Mouse (Mus musculus): ENCODE measurements around the gene Zfp799. TPM values are rescaled to one million over a fixed set of nuclear protein-coding genes. Genes with fewer than 3 reads are reported as not detected.
A peak's percentile ranks its signal among the peaks of the same experiment; 100 is the strongest.
"Not testable (repeated sequence)": the region's sequence is repeated elsewhere in the genome, so short reads cannot be mapped to it uniquely, and the experiment has no call there.

Gene Zfp799
- polyA plus RNA-seq, 1 experiment from 2014 or later, result 5.1 TPM

GRCm38 (mm10) chr17:32871483-32871882 lies 41.4 kb upstream of the Zfp799 start:
- Histone ChIP-seq H3K9me3 (ENCODE audit: control insufficient read depth, low read length) (no peaks in the 10 kb centered on the region), H3K27ac (replicated peaks) (no peak overlapping the region), H3K4me3 (ENCODE audit: low read depth, low read length) (no peak overlapping the region), H3K9ac (ENCODE audit: low read length) (no peak overlapping the region), H3K36me3 (ENCODE audit: control insufficient read depth, insufficient read depth, low read length) (no peaks in the 10 kb centered on the region), H3K27me3 (ENCODE audit: control insufficient read depth, insufficient read depth, low read length) (no peaks in the 10 kb centered on the region), H3K4me2 (replicated peaks; ENCODE audit: low read depth) (no peak overlapping the region), H3K4me1 (replicated peaks; ENCODE audit: control insufficient read depth, insufficient read depth) (no peaks in the 10 kb centered on the region)
- WGBS, result 91% methylated on average over 1 of the region's 1 CpGs
- ATAC-seq (ENCODE audit: low FRiP score, low TSS enrichment) (no peak), DNase-seq (ENCODE audit: low spot score) (no peak)
- TF ChIP-seq CTCF (IDR thresholded peaks at IDR 0.05; ENCODE audit: low read depth), result no peak
- TF ChIP-seq EP300 (optimal IDR thresholded peaks at IDR 0.05), result no peak

- H3K4me1 ChIP-seq (replicated peaks; ENCODE audit: control insufficient read depth, insufficient read depth); H3K9me3 ChIP-seq (ENCODE audit: control insufficient read depth, low read length); ATAC-seq (ENCODE audit: low FRiP score, low TSS enrichment): not testable (repeated sequence)
Measured at GRCm38 (mm10) chr17:32867266-32867665, 37.2 kb upstream of the Zfp799 start.

GRCm38 (mm10) chr17:32856713-32857112 lies 26.7 kb upstream of the Zfp799 start:
- not testable (repeated sequence) for DNase-seq (ENCODE audit: low spot score); H3K4me3 ChIP-seq (ENCODE audit: low read depth, low read length); H3K4me1 ChIP-seq (replicated peaks; ENCODE audit: control insufficient read depth, insufficient read depth); H3K9me3 ChIP-seq (ENCODE audit: control insufficient read depth, low read length); H3K4me2 ChIP-seq (replicated peaks; ENCODE audit: low read depth); H3K27ac ChIP-seq (replicated peaks); H3K36me3 ChIP-seq (ENCODE audit: control insufficient read depth, insufficient read depth, low read length); ATAC-seq (ENCODE audit: low FRiP score, low TSS enrichment); H3K27me3 ChIP-seq (ENCODE audit: control insufficient read depth, insufficient read depth, low read length); H3K9ac ChIP-seq (ENCODE audit: low read length)
- 65% methylated on average over 3 of the region's 6 CpGs for WGBS

More at GRCm38 (mm10) chr17:32867266-32867665, 37.2 kb upstream of the Zfp799 start:
- H3K4me2 ChIP-seq (replicated peaks; ENCODE audit: low read depth); DNase-seq (ENCODE audit: low spot score); H3K9ac ChIP-seq (ENCODE audit: low read length); H3K4me3 ChIP-seq (ENCODE audit: low read depth, low read length); H3K27me3 ChIP-seq (ENCODE audit: control insufficient read depth, insufficient read depth, low read length); H3K27ac ChIP-seq (replicated peaks); H3K36me3 ChIP-seq (ENCODE audit: control insufficient read depth, insufficient read depth, low read length): not testable (repeated sequence)
- 57% methylated on average over 4 of the region's 7 CpGs for WGBS

GRCm38 (mm10) chr17:32851581-32851980 lies 21.5 kb upstream of the Zfp799 start:
- no peaks in the 10 kb centered on the region for H3K9me3 ChIP-seq (ENCODE audit: control insufficient read depth, low read length)
- H3K27ac ChIP-seq (replicated peaks), result no peak overlapping the region
- H3K36me3 ChIP-seq (ENCODE audit: control insufficient read depth, insufficient read depth, low read length), result no peaks in the 10 kb centered on the region
- H3K4me2 ChIP-seq (replicated peaks; ENCODE audit: low read depth), result no peak overlapping the region
- H3K4me1 ChIP-seq (replicated peaks; ENCODE audit: control insufficient read depth, insufficient read depth), result no peaks in the 10 kb centered on the region
- no peaks in the 10 kb centered on the region for H3K27me3 ChIP-seq (ENCODE audit: control insufficient read depth, insufficient read depth, low read length)
- ATAC-seq (ENCODE audit: low FRiP score, low TSS enrichment), result no peak
- 39% methylated on average over 7 of the region's 7 CpGs for WGBS
- no peak overlapping the region for H3K9ac ChIP-seq (ENCODE audit: low read length)
- no peak for DNase-seq (ENCODE audit: low spot score)
- H3K4me3 ChIP-seq (ENCODE audit: low read depth, low read length), result no peak overlapping the region
- TF ChIP-seq EP300 (optimal IDR thresholded peaks at IDR 0.05), result no peak
- TF ChIP-seq CTCF (IDR thresholded peaks at IDR 0.05; ENCODE audit: low read depth), result no peak

GRCm38 (mm10) chr17:32841388-32841787 lies 11.3 kb upstream of the Zfp799 start:
- Histone ChIP-seq H3K9me3 (ENCODE audit: control insufficient read depth, low read length) (0 out of 2 replicates have a peak, but pooled peaks cover 2% of the 10 kb centered on the region), H3K9ac (ENCODE audit: low read length) (no peak overlapping the region), H3K27me3 (ENCODE audit: control insufficient read depth, insufficient read depth, low read length) (no peaks in the 10 kb centered on the region), H3K4me3 (ENCODE audit: low read depth, low read length) (no peak overlapping the region), H3K27ac (replicated peaks) (no peak overlapping the region), H3K4me1 (replicated peaks; ENCODE audit: control insufficient read depth, insufficient read depth) (no peaks in the 10 kb centered on the region), H3K4me2 (replicated peaks; ENCODE audit: low read depth) (no peak overlapping the region), H3K36me3 (ENCODE audit: control insufficient read depth, insufficient read depth, low read length) (no peaks in the 10 kb centered on the region)
- ATAC-seq (ENCODE audit: low FRiP score, low TSS enrichment) (no peak), DNase-seq (ENCODE audit: low spot score) (no peak)
- TF ChIP-seq EP300 (optimal IDR thresholded peaks at IDR 0.05), result no peak
- 86% methylated on average over 2 of the region's 2 CpGs for WGBS

- H3K36me3 ChIP-seq (ENCODE audit: control insufficient read depth, insufficient read depth, low read length), result no peaks in the 10 kb centered on the region
- H3K27ac ChIP-seq (replicated peaks), result no peak overlapping the region
- ATAC-seq (ENCODE audit: low FRiP score, low TSS enrichment) (no peak), DNase-seq (ENCODE audit: low spot score) (peak; percentile 42)
- H3K4me1 ChIP-seq (replicated peaks; ENCODE audit: control insufficient read depth, insufficient read depth), result no peaks in the 10 kb centered on the region
- WGBS, result 25% methylated on average over 15 of the region's 15 CpGs
- TF ChIP-seq EP300 (optimal IDR thresholded peaks at IDR 0.05) (no peak), CTCF (IDR thresholded peaks at IDR 0.05; ENCODE audit: low read depth) (no peak)
- no peak overlapping the region for H3K9ac ChIP-seq (ENCODE audit: low read length)
- no peak overlapping the region; the same call in 1 of the 2 replicates for H3K4me2 ChIP-seq (replicated peaks; ENCODE audit: low read depth)
- no peak overlapping the region for H3K4me3 ChIP-seq (ENCODE audit: low read depth, low read length)
- H3K9me3 ChIP-seq (ENCODE audit: control insufficient read depth, low read length), result 0 out of 2 replicates have a peak, but pooled peaks cover 2% of the 10 kb centered on the region
- no peaks in the 10 kb centered on the region for H3K27me3 ChIP-seq (ENCODE audit: control insufficient read depth, insufficient read depth, low read length)
Measured at GRCm38 (mm10) chr17:32839083-32839802, 9.2 kb upstream of the Zfp799 start.

All from stomach, postnatal 0 days (tissue).